Mouse (Mus musculus): ENCODE results near the gene Fbxo46.
A peak's percentile ranks its signal among the peaks of the same experiment; 100 is the strongest.
"Not testable (repeated sequence)": the region's sequence is repeated elsewhere in the genome, so short reads cannot be mapped to it uniquely, and the experiment has no call there.

Gene Fbxo46

DNA sequence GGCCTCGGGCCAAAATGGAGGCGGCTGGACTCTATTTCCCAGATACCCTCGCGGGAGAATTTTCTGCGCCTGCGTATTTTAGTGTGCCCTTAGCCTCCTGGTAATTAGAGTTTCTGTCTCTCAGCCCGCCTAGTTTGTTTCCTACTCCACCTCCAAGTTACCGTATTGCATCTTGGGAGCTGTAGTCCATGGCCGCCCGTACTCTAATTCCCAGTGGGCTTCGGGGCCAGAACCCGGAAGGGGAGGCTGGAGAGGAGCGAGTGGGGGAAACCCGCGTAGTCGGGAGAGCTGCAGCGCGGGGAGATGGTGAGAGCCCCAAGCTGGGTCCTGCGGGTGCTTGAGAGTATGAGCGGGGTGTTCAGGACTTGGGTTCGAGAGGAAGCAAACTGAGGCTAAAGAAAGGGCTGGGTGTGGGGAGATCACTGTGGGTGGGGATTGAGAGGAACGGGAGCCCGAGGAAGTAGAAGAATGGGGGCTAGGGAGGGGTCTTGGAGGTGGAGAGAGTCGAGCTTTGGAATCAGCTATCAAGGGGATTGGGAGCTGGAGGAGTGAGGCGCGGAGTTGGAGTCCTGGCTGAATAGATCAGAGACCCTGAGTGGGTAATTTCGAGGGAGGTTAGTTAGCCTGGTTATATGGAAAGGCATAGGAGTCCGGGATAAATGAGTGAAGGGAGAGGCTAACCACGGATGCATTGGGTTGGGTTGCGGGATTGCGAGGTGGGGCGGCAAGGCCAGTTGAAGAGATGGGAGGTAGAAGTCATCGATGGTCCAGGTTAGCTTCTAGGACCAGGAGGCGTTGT lies at the start of gene Fbxo46:
Fbxo46 (plus strand) TSS at position 229 of the 799 bp plus-strand sequence.
- peak; percentile 93 for DNase-seq (ENCODE audit: extremely low spot score)

DNA sequence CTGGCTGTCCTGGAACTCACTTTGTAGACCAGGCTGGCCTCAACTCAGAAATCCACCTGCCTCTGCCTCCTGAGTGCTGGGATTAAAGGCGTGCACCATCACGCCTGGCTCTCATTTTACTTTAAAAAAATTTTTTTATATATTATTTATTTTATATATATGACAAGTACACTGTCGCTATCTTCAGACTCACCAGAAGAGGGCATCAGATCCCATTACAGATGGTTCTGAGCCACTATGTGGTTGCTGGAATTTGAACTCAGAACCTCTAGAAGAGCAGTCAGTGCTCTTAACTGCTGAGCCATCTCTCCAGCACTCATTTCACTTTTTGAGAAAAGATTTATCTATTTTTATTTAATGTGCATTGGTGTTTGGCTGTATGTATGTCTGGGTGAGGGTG lies 48.6 kb upstream of the Fbxo46 start:
- not testable (repeated sequence) for DNase-seq (ENCODE audit: extremely low spot score)

DNA sequence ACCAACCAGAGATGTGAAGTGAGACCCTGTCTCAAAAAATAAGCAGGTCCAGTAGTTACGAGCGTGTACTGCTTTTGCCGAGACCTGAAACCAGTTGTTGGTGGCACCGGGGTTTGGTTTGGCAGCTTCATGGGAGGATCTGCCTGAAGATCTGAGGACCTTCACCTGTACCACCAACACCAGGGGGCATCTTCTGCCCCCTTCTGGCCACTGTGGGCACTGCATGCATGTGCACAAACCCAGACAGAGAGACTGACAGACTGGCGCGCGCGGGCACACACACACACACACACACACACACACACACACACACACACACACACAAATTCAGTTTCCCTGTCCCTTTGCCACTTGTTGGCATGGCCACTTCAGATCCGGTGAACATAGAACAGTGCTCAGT lies 46.2 kb upstream of the Fbxo46 start:
- DNase-seq (ENCODE audit: extremely low spot score) = no peak

DNA sequence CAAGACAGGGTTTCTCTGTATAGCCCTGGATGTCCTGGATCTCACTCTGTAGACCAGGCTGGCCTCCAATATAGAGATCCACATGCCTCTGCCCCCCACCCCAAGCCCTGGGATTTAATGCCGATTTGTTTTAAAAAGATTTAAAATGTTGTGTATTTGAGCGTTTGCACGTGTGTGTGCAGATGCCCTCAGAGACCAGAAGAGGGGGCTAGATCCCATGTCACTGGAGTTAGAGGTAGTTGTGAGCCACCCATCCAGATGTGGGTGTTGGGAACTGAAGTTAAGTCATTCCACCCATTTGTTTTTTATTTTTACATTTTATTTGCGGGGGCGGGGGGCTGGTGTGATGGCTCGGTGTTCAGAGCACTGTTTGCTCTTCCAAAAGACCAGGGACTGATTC lies 45.2 kb upstream of the Fbxo46 start:
- DNase-seq (ENCODE audit: extremely low spot score) = no peak

DNA sequence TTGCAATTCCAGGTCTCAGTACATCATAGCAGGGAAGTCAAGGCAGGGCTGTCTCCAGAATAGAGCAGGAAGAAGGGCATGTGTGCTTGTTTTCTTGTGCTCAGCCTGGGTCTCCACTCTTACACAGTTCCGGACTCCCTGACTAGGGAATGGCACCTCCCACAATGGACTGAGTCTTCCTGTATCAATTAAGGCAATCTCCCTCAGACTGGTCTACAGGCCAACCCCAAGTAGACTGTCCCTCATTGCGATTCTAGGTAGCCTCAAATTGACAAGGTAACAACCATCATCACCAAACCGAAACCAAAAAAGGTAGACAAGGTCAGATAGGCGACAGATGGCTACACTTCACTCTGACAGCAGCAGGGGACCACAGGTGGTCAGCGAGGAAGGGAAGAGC lies 44.4 kb upstream of the Fbxo46 start:
- no peak for DNase-seq (ENCODE audit: extremely low spot score)

DNA sequence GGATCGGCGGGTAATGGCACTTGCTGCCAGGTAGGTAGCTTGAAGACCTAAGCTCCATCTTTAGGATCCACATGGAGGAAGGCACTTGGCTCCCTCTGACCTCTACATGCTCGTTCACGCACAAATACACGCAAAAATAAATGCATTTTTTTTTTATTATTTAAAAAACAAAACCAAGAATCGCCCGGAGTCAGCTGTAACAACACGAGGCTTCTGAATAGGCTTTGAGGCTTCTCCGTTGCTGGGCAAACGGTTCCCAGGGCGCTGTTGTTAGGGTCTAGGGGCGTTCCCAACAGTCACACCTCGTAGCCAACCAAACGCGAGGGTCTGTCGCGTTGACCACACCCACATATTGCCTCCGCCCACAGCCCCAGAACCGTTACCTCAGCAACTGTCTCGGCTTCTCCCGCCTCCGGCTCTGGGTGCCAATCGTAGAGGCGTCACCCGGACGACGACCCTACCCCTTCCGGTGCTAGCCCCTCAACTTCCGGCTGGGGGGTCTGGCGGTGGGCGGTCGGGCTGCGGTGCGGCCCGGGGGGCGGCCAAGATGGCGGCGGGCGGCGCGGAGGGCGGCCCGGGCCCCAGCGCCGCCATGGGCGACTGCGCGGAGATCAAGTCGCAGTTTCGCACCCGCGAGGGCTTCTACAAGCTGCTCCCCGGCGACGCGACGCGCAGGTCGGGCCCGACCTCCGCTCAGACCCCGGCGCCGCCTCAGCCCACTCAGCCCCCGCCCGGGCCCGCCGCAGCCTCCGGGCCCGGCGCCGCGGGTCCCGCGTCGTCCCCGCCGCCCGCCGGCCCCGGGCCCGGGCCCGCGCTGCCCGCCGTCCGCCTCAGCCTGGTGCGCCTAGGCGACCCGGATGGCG lies 43.7 kb upstream of the Fbxo46 start, which contains the start of gene Dmwd:
Dmwd (plus strand) TSS at position 505 of the 863 bp plus-strand sequence.
- peak; percentile 99 for DNase-seq (ENCODE audit: extremely low spot score)

DNA sequence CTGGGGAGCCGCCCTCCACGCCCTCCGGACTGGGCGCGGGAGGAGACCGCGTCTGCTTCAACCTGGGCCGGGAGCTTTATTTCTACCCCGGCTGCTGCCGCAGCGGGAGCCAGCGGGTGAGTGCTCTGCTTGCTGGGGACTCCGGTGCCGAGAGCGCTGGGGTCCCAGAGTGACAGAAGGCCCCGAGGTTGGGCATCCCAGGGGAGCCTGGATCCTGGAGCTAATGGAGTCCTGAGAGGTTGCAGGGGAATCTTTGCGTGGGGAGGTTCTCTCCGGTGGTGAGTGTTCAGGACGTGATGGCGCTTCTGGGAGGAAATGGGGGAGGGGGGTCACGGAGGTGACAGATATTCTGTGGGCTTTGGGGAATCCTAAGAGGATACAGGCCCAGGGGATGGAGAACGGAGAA lies 43.1 kb upstream of the Fbxo46 start:
- no peak for DNase-seq (ENCODE audit: extremely low spot score)

DNA sequence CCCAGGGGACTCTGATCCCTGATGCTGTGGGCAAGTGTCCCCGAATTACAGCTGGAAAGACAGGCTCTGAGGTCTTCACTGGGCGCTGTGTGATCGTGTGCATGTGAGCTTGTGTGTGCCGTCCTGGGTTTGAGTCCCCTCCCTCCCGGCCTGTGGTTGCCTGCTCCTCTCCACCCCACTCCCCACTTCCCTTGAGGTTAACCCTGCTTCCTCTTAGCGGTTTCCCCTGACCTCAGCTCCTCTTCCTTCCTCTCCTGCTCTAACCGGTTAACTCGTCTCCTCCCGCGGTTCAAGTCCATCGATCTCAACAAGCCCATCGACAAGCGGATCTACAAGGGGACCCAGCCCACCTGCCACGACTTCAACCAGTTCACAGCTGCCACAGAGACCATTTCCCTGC lies 41.9 kb upstream of the Fbxo46 start:
- DNase-seq (ENCODE audit: extremely low spot score) = no peak

DNA sequence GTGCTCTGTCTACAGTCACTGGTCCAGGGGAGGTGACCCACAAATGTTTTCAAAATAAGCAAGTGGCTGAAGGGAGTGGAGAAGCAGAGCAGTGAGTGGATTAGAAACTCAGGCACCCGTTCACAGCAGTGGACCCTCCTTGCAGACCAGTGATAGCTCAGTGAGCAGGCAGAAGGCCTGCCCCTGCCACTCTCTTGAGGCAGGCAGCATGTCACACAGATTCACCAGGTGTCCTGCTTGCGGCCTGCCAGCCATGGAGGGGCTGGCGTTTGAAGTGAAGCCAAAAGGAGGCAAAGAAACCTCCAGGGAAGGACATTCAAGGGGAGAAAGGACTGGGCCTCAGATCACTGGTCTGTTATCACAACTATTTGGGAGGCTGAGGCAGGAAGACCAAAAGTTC lies 40.9 kb upstream of the Fbxo46 start:
- no peak for DNase-seq (ENCODE audit: extremely low spot score)

DNA sequence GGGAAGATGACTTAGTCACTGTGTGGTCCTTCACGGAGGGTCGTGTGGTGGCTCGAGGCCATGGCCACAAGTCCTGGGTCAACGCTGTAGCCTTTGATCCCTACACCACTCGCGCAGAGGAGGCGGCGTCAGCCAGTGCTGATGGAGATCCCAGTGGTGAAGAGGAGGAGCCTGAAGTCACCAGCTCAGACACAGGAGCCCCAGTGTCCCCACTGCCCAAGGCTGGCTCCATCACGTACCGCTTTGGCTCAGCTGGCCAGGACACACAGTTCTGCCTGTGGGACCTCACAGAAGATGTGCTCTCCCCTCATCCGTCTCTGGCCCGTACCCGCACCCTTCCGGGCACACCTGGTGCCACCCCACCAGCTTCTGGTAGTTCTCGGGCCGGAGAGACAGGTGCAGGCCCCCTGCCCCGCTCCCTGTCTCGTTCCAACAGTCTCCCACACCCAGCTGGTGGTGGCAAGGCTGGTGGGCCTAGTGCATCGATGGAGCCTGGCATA lies 39.2 kb upstream of the Fbxo46 start:
- DNase-seq (ENCODE audit: extremely low spot score) = no peak

DNA sequence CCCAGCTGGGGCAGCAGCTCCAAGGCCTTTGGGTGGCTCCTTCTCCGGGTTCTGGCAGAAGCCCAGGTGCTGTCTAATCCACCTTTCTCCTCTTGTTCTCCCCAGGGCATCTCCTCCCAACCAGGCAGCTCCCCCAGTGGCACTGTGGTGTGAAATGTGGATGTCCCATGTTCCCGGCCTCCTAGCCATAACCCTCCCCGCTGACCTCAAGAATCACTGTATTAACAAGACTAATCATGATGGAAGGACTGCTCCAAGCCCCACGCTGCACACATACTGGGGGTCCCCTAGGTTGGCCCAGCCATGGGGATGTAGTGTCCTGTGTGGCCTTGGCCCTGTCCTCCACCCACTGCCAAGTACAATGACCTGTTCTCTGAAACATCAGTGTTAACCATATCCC lies 37.5 kb upstream of the Fbxo46 start:
- no peak for DNase-seq (ENCODE audit: extremely low spot score)

DNA sequence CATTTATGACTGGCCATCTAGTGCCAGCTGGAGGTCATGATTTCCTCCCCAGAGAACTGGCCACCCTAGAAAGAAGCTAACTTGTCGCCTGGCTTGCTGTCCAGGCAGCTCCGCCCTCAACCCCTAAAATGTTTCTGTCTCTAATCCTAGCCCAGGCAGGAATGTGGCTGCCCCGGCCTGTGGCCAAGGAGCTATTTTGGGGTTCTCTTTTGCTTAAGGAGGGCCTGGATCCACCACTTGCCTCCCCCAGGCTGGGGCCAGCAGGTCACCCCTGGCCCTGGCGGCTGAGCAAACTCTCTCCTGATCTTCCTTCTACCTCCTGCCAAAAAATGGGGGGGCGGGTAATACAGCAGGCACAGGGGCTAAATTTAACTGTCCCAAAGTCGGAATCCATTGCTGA lies 36.6 kb upstream of the Fbxo46 start:
- no peak for DNase-seq (ENCODE audit: extremely low spot score)

DNA sequence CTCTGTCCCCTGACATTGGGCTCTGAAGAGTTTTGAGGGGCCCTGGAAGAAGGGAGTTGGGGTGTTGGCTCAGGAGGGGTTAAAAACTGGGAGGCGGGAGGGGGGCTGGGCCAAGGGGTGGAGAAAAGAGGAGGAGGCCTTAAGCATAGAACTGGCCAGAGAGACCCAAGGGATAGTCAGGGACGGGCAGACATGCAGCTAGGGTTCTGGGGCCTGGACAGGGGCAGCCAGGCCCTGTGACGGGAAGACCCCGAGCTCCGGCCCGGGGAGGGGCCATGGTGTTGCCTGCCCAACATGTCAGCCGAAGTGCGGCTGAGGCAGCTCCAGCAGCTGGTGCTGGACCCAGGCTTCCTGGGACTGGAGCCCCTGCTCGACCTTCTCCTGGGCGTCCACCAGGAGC lies 36.0 kb upstream of the Fbxo46 start, which contains the start of gene Dmpk:
Dmpk (plus strand) TSS at position 149 of the 400 bp plus-strand sequence.
- DNase-seq (ENCODE audit: extremely low spot score) = no peak

DNA sequence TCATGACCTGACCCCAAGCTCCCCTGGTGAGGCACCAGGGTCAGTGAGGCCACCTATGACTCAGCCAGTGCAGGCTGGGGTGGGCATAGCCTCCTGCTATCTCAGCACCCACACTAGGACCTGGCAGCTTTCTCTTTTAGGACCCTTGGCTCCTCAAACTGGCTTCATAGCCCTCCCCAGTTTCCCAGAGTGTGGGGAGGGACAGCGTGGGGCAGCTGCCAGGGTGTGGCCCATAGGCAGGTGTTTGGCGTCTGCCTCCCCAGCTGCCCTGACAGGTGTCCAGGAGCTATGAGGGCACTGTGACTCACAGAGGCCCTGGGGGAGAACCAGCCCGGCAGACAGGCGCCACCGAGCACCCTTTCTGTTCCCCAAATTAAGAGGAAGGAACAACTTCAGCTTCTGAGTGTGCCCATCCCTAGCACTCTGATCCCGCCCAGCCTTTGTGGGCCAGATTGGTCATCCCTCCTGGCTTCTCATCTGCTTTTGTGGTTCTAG lies 35.3 kb upstream of the Fbxo46 start:
- no peak for DNase-seq (ENCODE audit: extremely low spot score)

DNA sequence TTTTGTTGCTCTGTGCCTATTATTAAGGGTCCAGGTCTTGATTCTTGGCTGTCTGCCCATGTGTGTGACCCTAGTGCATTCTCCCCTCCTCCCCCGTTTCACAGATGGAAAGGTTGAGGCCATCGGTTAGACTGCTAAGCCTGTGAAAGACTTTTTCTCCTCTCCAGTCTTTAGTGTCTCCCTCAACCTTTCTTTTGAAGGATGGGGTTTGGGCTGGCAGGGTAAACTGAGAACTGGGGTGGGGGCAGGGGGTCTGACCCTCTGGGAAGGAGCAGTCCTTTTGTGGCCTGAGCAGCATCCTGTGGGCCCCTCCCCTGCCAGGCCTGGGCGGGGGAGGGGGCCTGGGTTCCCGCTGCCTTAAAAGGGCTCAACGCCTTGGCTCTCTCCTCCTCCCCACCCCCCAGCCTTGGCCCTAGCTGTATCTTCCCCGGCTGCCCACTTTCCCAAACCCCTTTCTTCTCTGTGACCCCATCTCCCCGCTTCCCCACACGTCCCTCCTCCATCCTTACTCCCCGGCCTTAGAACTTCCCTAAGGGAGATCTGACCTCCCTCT lies 34.7 kb upstream of the Fbxo46 start:
- DNase-seq (ENCODE audit: extremely low spot score) = no peak

DNA sequence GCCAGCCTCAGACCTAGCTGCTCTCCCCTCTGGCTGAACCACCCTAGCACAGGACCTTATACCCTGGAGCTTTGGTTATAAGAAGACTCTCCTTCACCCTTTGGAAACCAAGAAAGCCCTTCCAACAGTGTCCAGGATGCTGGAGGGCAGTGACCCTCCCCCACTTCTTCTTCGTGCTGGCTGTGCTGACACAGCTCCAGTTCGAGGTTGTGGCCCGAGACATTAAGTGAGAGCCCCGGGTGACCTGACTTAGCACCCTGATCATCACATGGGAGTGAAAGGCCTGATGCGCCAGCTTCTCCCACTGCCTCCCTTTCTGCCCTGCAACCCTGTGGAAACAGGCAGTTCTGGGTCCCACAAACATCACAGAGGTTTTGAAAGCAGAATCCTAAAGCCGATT lies 34.2 kb upstream of the Fbxo46 start:
- DNase-seq (ENCODE audit: extremely low spot score) = no peak

DNA sequence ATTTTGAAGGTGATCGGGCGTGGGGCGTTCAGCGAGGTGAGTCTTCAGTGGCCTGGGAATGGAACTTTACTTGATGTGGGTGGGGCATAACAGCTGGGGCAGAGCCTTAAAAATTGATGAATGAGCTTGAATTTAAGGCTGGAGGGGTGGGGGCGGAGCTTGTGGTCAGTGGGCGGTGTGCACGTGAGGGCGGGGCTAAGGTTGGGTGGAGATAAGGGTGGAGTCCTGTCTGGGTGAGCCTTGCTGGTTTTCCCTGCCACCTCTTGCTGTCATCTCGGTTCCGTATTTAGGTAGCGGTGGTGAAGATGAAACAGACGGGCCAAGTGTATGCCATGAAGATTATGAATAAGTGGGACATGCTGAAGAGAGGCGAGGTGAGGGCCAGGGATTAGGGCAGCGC lies 33.6 kb upstream of the Fbxo46 start:
- DNase-seq (ENCODE audit: extremely low spot score) = peak; percentile 71

DNA sequence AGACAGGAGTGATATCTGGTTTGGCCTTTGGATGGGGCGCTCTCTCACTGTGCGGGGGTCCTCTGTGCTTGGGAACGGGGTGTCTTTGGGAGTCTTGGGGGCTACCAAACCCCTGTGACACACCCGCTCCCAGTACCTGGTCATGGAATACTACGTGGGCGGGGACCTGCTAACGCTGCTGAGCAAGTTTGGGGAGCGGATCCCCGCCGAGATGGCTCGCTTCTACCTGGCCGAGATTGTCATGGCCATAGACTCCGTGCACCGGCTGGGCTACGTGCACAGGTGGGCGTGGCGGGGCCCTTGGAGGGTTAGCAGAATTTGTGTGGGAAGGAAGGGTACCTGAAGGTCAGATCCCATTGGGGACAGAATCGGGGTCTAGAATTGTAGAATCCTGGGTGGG lies 32.9 kb upstream of the Fbxo46 start:
- no peak for DNase-seq (ENCODE audit: extremely low spot score)

DNA sequence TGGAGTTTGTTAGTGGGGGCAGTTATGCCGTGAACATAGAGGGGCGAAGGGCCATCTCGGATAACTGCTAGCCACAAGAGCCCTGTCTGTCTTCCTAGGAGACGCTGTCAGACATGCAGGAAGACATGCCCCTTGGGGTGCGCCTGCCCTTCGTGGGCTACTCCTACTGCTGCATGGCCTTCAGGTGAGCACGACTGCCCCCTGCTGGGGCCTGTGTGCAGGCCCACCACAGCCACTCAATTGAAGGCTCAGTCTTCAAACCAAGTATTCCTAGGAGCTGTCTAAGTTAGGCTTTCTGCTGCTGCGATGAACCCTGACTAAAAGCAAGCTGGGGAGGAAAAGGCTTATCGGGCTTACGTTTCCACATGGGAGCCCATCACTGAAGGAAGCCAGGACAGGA lies 30.8 kb upstream of the Fbxo46 start:
- peak; percentile 57 for DNase-seq (ENCODE audit: extremely low spot score)

DNA sequence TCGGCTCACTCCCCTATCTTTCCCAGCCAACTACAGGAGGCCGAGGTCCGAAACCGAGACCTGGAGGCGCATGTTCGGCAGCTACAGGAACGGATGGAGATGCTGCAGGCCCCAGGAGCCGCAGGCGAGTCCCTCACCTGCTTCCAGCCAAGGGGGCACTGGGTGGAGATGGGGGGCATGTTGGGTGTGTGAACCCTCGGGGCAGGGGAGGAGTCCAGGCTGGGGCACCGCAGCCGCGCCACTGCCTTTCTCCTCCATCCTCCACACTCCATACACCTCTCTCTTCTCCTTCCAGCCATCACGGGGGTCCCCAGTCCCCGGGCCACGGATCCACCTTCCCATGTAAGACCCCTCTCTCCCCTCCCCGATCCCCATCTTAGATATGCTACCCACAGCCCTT lies 27.7 kb upstream of the Fbxo46 start:
- no peak for DNase-seq (ENCODE audit: extremely low spot score)

DNA sequence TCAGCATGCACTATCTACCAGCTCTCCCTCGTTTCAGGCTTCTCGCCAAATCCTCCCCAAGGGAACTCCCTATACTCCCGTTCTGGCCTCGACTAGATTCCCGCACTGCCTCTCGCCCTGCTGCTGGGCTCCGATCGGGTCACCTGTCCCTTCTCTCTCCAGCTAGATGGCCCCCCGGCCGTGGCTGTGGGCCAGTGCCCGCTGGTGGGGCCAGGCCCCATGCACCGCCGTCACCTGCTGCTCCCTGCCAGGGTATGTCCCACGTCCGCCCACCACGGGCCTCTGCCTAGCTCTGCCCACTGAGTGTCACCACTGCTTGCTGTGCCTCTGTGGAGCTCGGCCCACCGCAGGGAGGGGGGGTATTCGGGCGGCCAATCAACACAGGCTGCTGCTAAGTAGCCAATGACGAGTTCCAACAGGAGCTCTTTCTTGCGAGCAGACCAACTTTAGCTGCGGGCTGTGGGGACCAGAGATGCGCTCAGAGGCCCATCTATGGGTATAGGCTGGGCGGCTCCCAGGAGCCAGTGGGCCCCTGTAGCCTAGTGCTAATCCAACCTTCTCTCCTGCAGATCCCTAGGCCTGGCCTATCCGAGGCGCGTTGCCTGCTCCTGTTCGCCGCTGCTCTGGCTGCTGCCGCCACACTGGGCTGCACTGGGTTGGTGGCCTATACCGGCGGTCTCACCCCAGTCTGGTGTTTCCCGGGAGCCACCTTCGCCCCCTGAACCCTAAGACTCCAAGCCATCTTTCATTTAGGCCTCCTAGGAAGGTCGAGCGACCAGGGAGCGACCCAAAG lies 27.1 kb upstream of the Fbxo46 start:
- DNase-seq (ENCODE audit: extremely low spot score) = peak; percentile 83

Measured in embryo, embryonic 9.5 days (tissue).